Mouse (Mus musculus): ENCODE measurements around the gene Zscan21.

DNA sequence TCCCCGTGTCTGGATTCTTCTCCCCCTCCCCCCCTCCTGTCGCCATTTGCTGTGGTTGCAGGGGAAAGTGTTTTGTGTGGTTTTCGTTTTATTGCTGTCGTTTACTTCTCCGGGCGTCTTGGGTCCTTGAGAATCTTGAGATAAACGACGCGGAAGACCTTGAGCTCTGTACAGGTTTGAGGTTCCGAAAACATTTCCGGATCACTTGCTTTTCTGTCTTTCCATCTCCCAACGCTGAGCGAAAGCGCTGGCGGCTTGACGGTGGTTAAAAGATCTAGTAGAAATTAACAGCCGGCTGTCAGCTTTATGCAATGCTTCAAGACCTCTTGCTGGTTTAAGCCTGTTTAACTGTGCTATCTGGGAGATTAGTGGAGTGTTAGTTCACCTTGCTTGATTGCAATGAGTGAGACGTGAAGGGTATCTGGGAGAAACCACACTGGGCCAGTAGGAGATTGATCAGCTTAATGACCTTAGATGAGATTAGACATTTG is 31.2 kb upstream of the Zscan21 start:
- TF ChIP-seq CHD2 (IDR thresholded peaks at IDR 0.05; ENCODE audit: low read depth, low read length) (no peak), MAFK (IDR thresholded peaks at IDR 0.05; ENCODE audit: insufficient read depth, low read depth, low read length) (no peak), ZC3H11A (IDR thresholded peaks at IDR 0.05; ENCODE audit: borderline replicate concordance, low read depth, low read length) (no peak), HCFC1 (IDR thresholded peaks at IDR 0.05; ENCODE audit: borderline replicate concordance, insufficient read depth, low read length) (no peak), ZNF384 (IDR thresholded peaks at IDR 0.05; ENCODE audit: low read depth, low read length) (no peak)
